Mouse (Mus musculus) cerebellum, adult 18-20 months (tissue): ENCODE measurements around the gene Man2a2.
"Not testable (repeated sequence)": the region's sequence is repeated elsewhere in the genome, so short reads cannot be mapped to it uniquely, and the experiment has no call there.

Experiments used
- DNase-seq, 2 experiments: peaks; one replicate each; pipeline ENCODE4 v3.0.0; 2021

The Man2a2 gene

DNA sequence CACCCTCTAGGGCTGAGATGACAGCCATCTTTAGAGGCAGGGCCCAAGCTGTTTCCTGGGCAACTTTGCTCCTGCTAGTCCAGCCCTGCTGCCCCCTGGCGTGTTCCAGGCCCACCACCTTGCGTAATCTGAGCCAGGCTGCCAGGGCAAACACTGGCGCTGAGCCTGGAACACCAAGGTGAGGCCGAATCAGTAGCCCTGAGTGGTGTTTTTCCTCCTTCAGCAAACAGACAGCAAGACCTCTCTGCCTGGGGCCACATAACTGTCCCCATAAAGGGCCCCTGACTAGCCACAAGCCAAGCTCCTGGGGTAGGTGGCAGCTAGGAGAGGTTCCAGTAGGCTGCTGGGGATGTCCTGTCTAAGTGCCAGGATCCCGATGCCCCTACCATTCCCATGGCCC is 28.9 kb upstream of the Man2a2 start:
- DNase-seq = peak; percentile 79

DNA sequence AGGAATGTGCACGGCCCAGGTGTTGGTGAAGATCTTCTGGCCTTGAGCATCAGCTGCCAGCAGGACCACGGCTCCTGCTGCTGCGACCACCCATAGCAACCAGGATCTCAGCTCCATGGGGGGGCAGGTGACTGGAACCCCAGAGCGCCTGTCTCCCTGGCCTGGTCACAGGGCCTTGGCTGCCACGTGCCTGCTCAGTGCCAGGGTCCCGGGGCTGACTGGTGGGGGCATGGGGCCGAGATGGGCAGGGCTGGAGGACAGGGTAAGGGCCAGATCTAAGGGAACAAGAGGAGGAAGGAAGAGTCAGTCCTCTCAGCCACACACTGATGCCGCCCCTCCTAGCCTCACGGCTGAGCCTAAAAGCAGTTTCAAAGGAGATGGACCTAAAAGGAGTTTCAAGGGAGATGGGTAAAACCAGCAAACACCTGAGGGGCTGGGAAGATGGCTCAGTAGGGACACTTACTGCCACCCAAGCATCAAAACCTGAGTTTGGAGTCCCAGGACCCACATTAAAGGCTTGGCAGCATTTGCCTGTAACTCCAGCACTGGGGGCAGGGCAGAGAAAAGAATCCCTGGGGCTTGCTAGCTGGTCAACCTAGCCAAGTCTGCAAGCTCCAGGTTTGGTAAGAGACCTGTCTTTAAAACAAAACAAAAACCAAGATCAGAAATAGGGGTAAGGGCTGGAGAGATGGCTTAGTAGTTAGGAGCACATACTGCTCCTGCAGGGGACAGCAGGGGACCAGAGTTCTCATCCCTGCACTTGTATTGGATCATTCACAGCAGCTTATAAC is 27.7 kb upstream of the Man2a2 start:
- peak in 1 of 2 experiments; percentile 31 for DNase-seq

DNA sequence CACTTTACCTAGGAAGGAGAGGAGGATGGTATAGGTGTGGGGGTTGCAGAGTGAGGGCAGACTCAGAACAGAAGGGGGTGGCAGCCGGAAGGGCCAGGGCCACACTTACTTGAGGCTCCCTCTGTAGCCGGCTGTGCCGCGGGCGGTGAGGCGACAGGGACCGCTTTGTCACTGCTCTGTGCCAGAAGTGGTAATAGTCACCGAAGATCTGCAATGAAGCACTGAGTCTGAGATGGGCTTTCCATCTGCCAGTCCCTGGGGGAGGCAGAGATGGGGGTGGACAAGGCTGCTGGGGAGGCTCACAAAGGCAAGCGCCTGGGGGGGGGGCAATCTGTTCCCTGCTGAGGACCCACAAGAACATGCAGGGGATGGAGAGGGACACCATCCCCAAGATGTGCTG is 26.8 kb upstream of the Man2a2 start:
- DNase-seq = no peak

DNA sequence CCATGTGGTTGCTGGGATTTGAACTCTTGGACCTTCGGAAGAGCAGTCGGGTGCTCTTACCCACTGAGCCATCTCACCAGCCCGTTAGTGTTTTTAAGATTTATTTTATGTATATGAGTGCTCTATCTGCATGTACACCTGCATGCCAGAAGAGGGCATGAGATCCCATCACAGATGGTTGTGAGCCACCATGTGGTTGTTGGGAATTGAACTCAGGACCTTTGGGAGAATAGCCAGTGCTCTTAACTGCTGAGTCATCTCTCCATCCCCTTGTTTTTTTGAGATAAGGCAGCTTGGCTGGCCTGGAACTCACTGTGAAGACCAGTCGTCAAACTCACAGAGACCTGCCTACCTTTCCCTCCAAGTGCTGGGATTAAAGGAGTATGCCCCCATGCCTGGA is 25.3 kb upstream of the Man2a2 start:
- DNase-seq = not testable (repeated sequence)

DNA sequence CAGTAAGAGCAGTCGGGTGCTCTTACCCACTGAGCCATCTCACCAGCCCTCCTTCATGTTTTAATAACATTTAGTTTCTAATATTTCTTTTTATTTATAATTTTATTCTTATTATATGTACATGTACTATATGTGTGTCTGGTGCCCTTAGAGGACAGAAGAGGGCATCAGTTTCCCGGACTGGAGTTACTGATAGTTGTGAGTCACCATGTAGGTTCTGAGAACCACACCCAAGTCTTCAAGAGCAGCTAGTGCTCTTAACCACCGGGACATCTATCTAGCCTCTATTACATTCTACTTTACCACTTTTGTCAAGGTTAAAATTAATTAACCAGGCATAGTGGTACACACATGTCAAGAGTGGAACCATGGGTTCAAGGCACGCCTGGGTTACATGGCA is 23.4 kb upstream of the Man2a2 start:
- no peak for DNase-seq

DNA sequence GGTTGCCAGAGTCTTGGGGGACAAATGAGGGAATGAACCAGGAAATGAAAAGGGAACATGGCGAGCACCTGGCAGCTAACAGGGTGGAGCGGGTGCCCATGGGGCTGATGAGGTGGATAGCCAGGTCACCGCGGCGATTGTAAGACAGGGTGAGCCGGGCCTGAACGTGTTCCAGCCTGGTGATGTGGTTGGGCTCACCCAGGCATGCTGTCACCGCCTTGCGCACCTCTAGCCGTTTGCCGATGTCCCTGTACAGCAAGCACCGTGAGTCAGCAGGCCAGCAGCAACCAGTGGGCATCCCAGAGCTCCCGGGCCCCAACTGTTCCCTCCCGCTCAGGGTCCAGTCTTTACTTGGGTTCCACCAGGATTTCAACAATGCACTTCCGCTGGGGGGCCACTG is 20.9 kb upstream of the Man2a2 start:
- no peak for DNase-seq

DNA sequence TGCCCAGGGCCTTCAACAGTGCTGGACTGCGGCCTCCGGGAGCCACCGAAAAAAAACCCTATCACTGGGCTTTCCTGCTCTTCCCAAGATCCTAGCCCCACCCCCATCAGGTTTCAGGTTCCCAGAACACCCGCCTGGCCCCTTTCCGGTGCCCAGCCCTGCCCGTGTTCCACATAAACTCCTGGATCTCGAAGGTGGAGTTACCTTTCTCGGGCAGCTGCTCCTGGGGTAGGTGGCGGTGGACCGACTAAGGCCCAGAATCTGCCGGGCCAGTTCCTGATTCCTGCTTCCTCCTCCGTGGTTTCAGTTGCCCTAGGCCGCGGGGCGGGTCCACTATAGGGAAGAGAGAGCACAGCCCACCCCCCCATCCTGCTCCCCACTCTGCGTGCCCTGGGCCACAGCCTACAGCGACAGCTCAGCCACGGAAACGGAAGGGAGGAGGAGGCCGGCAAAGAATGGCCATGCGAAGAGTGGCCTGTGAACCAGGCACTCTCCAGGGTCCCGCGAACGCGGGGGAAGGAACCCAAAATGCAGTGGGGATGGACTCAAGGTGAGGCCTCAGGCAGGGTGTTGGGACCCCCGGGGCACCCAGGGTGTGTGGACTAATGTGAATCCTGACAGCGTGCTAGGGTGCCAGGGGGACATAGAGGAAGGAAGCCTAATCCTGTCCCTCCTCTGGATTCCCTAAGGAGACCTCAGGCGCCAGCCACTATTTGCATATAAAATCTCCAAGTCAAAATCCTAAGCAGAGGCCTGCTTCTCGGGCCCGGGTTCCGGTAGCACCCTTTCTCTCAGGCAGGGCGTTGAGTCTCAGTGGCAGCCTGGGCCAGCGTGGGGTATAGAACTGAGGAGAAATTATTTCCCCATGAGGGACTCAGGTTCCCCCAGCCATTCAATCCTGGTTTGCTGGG is 16.7 kb upstream of the Man2a2 start, which contains the start of gene Fes:
Gene Fes, minus strand, starts transcription at position 314 of the 911 bp plus-strand sequence.
- DNase-seq = no peak

DNA sequence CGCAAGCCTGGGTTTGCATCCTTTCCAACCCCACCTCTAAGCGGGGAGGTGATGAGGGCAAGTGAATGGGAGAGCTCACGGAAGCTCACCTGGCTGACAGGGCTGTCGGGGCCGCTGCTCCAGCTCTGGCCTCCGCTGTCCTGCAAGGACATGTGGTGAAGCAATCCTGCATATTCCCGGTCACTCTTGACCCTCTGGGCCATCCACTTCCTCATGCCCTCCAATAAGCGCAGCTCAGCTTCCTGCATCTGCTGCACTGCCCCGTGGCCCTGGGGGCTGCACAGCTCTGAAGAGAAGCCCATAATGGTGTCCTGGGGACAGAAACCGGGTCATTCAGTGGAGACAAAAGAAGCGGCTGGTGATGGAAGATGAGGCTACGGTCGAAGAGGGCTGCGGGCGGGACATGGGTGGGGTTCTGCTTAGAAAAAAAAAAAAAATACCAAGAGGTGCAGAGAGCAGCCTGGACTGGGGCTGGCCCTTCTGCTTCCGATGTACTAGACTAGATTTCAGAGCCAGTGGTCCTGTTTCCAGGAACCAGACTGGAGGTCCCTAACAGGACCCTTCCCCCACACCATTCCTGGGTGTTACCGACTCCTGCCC is 16.0 kb upstream of the Man2a2 start:
- no peak for DNase-seq

DNA sequence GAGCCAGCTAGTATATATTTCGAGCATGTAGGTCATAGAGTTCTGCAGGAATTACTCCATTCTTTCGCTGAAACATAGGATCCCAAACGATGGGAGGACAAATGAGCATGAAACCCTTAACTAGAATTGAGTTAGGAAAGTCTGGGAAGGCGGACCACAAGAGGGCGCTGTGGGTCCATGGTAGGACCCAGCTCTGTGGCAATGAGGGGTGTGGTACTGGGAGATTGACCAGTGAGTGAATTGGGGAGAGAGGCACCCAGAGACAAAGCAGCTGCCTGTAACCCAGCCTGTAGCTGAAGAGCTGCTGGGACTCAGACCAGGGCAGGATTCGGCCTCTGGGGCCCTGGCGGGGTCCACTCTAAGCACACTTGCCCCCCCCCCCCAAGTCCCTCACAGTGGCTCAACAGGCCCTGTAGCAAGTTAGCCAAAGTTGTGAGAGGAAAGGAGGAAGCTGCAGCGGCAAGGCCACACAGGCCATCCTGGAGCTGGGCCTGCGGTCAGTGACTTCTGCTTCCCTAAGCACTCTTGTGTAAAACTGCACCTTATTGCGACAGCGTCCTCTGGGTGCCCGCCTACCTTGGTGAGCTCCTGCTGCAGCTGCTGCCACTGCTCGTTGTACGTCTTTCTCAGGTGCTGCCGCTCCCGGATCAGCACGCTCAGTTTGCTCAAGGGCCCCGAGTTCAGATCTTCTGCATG is 15.2 kb upstream of the Man2a2 start:
- peak; percentile 86 to 91 for DNase-seq

DNA sequence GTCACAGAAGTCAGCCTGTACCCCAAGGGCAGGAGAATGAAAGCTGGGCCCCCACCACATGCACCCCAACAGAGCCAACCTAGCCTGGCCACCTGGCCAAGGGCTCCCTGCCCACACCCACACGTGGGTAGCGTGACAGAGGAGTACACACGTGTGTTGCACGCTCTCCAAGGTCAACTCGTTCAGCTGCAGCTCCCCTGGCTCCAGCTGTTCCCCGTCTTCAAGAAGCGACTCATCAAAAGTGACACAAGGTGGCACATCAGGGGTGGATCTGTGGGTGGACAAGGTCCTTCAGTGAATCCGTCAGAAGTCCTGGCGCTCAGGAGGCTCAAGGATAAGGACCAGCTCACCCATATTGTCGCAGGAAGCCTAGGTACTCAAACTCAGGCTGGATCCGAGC is 11.7 kb upstream of the Man2a2 start:
- no peak for DNase-seq

DNA sequence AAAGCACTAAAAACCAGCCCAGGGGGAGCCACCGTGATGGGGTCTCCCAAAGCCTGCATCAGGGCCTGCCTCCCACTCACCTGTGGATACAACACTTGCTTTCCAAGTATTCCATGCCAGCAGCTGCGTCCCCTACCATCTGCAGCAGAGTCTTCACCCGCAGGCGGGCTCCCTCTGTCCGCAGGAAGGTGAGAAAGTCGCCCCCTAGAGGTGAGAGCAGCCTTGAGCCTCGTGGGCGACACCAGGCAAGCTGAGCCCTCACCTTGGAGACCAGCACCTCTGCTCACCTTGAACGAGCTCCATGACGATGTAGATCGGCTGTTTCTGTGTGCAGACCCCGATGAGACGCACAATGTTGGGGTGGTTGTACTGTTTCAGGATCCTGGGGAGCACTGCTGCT is 8.4 kb upstream of the Man2a2 start:
- peak; percentile 56 to 57 for DNase-seq

DNA sequence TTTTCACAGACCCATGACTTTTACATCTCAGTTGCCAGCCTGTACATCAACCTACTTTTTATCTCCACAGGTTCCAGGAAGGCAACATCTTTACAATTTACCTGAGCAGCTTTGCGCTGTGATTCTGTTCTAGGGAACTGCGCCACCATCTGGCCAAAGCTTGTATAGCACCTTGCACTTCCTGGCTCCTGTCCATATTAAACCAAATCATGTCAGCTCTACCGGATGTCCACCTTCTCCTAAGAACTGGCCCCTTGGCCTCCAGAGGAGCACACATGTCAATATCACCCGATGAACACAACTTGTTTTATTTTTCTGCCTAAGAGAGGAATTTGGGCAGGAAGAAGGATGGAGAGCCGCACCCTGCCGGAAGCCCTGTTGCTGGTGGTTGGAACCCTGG is 6.3 kb upstream of the Man2a2 start:
- peak; percentile 66 to 88 for DNase-seq

DNA sequence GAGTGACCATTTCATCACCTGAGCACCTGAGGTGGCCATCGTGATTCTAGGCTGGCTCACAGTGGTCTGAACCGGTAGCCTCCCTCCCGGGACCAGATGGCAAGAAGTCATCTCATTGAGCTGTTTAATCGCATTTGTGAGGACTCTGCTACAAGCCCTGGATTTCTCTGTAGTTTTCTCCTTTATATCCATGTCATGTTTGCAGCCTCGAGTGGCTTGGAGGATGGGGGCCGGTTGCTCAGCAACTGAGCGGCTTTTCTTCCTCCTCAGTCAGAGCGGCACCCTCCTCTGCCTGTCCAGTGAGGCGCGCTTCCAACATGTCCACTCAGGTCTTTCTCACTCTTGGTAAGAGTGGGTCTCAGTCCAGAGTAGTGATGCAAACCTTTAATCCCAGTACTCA is 5.0 kb upstream of the Man2a2 start:
- DNase-seq = no peak

DNA sequence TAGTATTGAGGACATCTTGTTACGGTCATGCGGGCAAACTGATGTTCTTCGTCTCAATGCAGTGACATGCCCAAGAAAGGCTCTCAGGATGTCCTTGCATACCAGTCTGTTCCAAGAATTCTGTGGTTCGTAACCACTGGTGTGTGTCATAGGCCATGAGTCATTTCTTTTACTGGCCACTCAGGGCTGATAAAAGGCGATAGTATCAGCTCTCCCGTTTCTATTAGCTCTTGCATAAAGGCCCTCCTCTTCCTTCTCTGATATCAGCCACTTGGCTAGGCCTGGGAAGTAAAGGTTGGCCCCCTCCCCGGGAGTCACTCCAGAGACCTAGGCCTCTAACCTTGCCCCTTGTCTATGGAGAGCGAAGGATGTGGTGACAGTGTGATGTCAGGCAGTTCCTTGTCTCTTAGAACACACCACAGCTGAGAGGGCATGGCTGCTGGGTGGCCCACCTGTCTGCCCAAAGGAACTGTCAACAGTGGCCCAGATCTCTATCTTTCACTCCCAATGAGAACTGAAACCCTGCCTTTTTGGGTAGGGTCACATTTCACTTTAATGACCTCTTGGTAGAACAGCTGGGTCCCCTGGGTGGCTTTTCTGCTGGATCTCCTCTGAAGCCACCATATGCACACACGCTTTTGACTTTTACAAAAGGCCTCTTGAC is 4.3 kb upstream of the Man2a2 start:
- no peak for DNase-seq

DNA sequence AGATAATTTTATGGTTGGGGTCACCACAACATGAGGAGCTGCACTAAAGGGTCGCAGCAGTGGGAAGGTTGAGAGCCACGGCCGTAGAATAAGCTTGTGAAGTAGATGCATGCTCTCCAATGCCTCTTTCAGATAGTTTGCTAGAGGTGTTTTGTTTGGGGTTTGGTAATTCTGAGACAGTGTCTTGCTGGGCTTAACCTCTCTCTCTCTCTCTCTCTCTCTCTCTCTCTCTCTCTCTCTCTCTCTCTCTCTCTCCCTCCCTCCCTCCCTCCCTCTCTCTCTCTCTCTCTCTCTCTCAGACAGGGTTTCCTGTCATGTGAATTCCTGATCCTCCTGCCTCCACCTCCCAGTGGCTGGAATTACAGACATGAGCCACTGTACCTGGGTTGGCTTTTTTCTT is 3.6 kb upstream of the Man2a2 start:
- DNase-seq = no peak

DNA sequence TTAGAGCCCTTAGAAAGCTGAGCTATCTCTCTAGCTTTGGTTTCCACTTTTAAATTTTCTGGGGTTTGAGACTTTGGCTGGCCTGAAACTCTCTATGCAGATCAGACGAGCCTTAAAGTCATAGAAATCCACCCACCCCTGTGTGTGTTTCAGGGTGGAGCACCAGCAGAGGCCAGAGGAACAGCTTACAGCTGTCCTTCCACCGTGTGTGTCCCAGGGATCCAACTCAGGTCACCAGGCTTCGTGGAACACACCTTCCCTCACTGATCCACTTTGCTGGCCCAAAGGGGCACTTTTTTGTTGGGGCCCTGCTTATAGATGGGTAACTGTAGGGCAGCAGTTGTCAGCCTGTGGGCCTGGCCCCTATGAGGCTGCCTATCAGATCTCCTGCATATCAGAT is 3.1 kb upstream of the Man2a2 start:
- DNase-seq = no peak

DNA sequence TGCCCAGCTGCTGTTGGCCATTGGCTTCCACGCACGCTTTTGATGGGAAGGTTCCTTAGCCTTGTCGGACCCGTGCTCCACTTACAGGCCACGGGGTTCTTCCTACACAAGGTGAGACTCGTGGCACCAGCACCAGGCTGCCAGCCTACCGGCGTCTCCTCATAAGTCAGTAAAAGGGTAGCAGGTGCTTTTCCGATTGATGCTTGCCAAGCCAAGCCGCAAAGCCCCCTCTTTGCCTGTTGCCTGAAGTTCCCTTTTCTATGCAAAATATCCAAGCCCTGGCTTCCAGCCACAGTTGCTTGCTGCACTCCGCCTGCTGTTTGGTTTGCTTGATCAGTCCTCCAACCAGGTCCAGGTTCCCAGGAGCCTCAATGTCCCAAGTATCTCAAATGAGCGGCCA is 2.7 kb upstream of the Man2a2 start:
- no peak for DNase-seq

DNA sequence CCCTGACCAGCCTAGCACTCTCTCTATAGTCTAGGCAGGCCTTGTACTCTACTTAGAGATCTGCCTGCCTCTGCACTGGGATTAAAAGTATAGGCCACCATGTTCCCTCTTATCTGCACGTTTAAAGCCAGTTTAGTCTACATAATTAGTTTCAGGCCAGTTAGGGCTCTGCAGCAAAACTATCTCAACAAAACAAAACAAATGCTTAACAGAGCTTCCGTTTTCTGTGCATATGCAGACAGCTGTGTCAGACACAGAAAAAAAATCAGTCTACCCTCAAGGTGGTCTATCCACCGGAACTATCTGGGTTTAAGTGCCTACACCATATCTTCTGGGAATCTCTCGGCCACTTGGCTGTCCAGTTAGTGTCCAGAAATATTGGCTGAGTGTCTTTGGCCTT is 2.2 kb upstream of the Man2a2 start:
- no peak for DNase-seq

DNA sequence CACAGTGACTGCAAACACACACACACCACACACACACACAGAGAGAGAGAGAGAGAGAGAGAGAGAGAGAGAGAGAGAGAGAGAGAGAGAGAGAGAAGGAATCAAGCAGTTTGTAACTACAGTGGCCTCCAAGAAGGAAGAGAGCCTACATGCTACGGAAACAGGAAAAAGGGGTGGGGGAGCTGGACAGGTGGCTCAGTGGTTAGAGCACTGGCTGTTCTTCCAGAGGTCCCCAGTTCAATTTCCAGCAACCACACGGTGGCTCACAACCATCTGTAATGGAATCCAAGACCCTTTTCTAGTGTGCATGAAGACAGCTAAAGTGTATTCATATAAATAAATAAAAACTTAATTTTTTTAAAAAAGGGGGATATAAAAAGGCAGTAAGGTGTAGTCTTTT is 1.5 kb upstream of the Man2a2 start:
- no peak for DNase-seq

DNA sequence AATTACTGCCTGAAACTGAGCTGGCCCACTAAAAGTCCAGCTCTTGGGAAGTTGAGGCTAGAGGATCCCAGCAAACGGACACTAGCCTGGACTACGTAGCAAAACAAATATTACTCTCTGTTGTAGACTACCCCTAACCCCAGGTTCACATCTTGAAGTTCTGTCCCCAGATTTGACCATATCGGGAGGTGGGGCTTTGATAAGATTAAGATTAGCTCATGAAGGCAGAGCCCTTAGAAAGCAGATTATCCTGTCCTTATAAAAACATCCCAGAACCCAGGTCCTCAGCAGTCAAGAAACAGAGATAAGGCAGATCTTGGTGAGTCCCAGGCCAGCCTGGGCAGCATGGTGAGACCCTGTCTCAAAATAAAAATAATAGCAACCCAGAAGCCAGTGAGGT is 991 bp upstream of the Man2a2 start:
- DNase-seq = no peak

DNA sequence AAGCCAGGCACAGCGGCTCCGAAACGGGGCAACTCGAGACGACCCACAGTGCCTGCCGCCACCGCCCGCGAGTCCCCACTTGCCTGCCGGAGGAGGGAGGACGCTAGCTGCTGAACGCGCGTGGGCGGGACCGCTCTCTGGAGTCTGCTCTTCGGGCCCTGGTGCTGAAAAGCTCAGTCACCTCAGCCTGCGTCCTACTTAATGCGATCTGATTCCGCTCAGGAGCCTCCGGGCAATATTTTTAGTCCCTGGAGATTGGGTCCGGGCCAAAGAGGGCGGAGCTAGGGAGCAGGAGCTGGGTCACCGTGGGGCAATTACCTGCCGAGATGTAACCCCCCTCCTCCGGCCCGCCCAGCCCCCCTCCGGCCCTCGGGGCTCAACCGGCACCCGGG is 530 bp downstream of the Man2a2 start:
- DNase-seq = peak; percentile 91 to 92

DNA sequence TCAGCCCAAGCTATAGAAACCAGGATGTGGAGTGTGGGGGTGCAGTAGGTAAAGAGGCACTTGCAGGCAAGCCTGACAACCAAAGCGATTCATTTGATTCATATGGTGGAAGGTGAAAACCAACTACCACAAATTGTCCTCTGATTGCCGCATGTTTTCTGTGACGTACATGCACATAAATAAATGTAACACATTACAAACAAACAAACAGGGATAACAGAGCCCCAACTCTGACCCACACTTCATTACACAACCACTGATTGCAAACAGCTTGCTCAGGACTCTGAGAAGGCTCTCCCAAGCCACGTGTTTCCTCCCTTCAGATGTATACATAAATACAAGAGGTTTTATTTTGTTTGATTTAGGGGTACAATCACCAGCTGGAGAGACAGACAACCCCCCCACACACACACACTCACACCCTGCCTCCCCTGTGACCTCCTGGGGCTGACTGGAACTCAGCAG is 1.2 kb downstream of the Man2a2 start:
- no peak for DNase-seq
